Mouse (Mus musculus) cerebellum, adult 2 months (tissue): ENCODE measurements around the gene Polr2g.

Source experiments
- CTCF ChIP-seq: fragments of 200-500 bp; IDR thresholded peaks from 2 replicates; pipeline ENCODE4 v1.5.1; 2011; ENCODE audit warnings: low read depth, mild to moderate bottlenecking, control low read depth, low read length, moderate library complexity, borderline replicate concordance; ENCODE audit not compliant: insufficient read depth
- POLR2A ChIP-seq: fragments of 200-500 bp; IDR thresholded peaks from 2 replicates; pipeline ENCODE4 v1.6.1; 2011; ENCODE audit warnings: low read length, control low read depth, borderline replicate concordance; ENCODE audit not compliant: insufficient read depth

GRCm38 (mm10) chr19:8821146-8821545, 22.8 kb upstream of the Polr2g start:
- TF ChIP-seq POLR2A (no peak), CTCF (no peak)
